Mouse (Mus musculus): Measurements from ENCODE around the gene Tor1aip2. TPM values are rescaled to one million over a fixed set of nuclear protein-coding genes. Genes with fewer than 3 reads are reported as not detected.

Tor1aip2 gene
- polyA plus RNA-seq, 1 experiment from 2014 or later, result 91.3 TPM

DNA sequence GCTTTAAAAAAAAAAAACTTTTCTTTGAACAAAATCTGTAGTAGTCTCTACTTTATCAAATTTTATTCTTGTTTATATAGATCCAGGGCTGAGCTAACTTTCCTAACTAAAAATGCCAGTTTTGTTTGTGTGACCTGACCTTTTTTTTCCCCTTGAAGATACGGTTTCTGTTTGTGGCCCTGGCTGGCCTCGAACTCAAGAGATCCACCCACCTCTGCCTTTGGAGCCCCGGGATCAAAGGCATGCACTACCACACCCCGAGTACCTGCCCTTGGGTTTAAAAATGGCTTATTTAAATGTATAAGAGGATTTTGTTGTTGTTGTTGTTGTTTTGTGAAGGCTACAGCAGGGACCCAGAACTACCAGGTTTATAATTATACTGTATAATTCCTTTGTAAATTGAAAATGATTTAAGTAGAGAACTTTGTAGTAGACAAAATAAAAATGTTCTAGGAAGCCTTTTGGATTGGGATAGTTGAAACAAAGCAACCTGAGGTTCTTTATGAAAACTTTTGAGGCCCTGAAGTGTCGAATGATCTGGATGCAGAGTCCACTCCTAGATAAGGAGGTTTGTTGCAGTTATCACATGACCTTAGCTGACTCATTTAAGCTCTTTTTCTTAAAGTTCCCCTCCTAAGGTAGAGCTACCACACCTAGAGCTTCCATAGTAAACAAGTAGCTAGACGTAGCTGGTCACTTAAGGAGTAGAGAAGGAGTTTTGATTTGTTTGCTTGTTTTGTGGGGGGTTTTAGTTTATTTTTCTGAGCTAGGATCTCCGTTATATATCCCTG lies 6.4 kb downstream of the Tor1aip2 start:
- Histone ChIP-seq H3K4me3 (ENCODE audit: control insufficient read depth in 1 of 2, insufficient read depth in 1 of 2, low read depth in 1 of 2, low read length in 2 of 2) (peak overlapping the region; percentile 41 to 75), H3K27me3 (ENCODE audit: control insufficient read depth, insufficient read depth, low read length) (no peaks in the 10 kb centered on the region), H3K9me3 (ENCODE audit: control insufficient read depth, low read length) (no peaks in the 10 kb centered on the region), H3K9ac (ENCODE audit: low read length) (peak overlapping the region; percentile 86), H3K27ac (replicated peaks in 1 of 2; ENCODE audit: control insufficient read depth in 1 of 2, insufficient read depth in 1 of 2, low read depth in 2 of 2, low read length in 2 of 2) (no peak overlapping the region), H3K36me3 (ENCODE audit: control insufficient read depth, insufficient read depth, low read length) (peaks cover 42% of the 10 kb centered on the region), H3K4me1 (ENCODE audit: control insufficient read depth in 2 of 2, insufficient read depth in 2 of 2, low read length in 2 of 2) (peaks cover 2 to 35% of the 10 kb centered on the region in 2 experiments), H3K4me2 (ENCODE audit: low read length) (peak overlapping the region; percentile 83)
- no peak for ATAC-seq (ENCODE audit: insufficient number of reproducible peaks, insufficient read depth, low FRiP score, low read depth)
- WGBS, result 25% methylated on average over 7 of the region's 7 CpGs

DNA sequence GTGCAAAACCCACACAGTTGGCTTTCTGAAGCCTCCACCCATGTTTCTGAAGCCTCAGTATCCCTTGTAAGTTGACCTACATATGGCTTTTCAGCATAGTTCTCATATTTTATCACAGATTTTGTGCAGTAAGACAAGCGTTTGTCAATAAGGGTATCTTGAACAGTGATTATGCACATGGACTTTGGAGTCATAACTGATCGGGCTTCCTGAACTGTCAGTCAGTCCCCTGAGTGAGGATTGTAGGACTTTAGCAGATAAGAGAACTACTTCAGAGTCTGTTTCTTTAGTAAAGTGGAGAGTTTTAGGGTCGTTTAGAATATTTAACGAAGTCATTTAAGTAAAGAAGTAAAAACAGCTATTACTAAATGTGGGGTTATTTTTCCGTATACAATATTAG lies 7.3 kb downstream of the Tor1aip2 start:
- peaks cover 49% of the 10 kb centered on the region for H3K36me3 ChIP-seq (ENCODE audit: control insufficient read depth, insufficient read depth, low read length)
- H3K9me3 ChIP-seq (ENCODE audit: control insufficient read depth, low read length), result no peaks in the 10 kb centered on the region
- H3K27ac ChIP-seq (replicated peaks in 1 of 2; ENCODE audit: control insufficient read depth in 1 of 2, insufficient read depth in 1 of 2, low read depth in 2 of 2, low read length in 2 of 2), result 0 out of 4 replicates have a peak overlapping the region, but pooled peaks of 1 of the 2 experiments have one; percentile 28
- H3K4me2 ChIP-seq (ENCODE audit: low read length), result peak overlapping the region; percentile 83
- peaks cover 0 to 30% of the 10 kb centered on the region in 2 experiments; a peak in 3 of 4 replicates for H3K4me1 ChIP-seq (ENCODE audit: control insufficient read depth in 2 of 2, insufficient read depth in 2 of 2, low read length in 2 of 2)
- 77% methylated on average over 5 of the region's 5 CpGs for WGBS
- peak overlapping the region; percentile 86 for H3K9ac ChIP-seq (ENCODE audit: low read length)
- H3K27me3 ChIP-seq (ENCODE audit: control insufficient read depth, insufficient read depth, low read length), result no peaks in the 10 kb centered on the region
- ATAC-seq (ENCODE audit: insufficient number of reproducible peaks, insufficient read depth, low FRiP score, low read depth), result no peak
- H3K4me3 ChIP-seq (ENCODE audit: control insufficient read depth in 1 of 2, insufficient read depth in 1 of 2, low read depth in 1 of 2, low read length in 2 of 2), result peak overlapping the region in 1 of 2 experiments; percentile 75; a peak in 2 of 4 replicates

DNA sequence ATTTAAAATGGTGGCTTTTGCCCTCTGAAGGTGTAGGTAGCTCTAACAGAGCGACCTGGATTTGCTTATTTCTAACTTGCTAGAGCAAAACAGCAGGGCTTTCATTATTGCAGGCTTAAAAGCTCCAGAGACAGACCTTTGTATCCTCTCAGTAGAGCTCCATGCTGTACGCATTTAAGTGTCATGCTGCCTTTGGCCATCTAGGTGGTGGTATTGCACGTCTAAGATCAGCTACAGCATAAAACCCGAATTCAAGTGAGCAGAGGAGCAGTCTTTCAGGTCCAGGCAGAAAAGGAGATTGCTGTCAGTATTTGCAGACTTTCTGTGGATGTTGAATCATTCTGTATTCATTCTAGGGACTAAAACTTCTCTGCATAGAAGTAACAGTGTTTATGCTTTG lies 7.8 kb downstream of the Tor1aip2 start:
- ATAC-seq (ENCODE audit: insufficient number of reproducible peaks, insufficient read depth, low FRiP score, low read depth), result no peak
- WGBS, result 16% methylated on average over 4 of the region's 4 CpGs
- Histone ChIP-seq H3K36me3 (ENCODE audit: control insufficient read depth, insufficient read depth, low read length) (peaks cover 55% of the 10 kb centered on the region), H3K4me1 (ENCODE audit: control insufficient read depth in 2 of 2, insufficient read depth in 2 of 2, low read length in 2 of 2) (peaks cover 0 to 30% of the 10 kb centered on the region in 2 experiments; a peak in 3 of 4 replicates), H3K27ac (replicated peaks in 1 of 2; ENCODE audit: control insufficient read depth in 1 of 2, insufficient read depth in 1 of 2, low read depth in 2 of 2, low read length in 2 of 2) (no peak overlapping the region), H3K4me2 (ENCODE audit: low read length) (peak overlapping the region; percentile 24; the same call in 1 of the 2 replicates), H3K9ac (ENCODE audit: low read length) (peak overlapping the region; percentile 21; the same call in 1 of the 2 replicates), H3K9me3 (ENCODE audit: control insufficient read depth, low read length) (no peaks in the 10 kb centered on the region), H3K4me3 (ENCODE audit: control insufficient read depth in 1 of 2, insufficient read depth in 1 of 2, low read depth in 1 of 2, low read length in 2 of 2) (no peak overlapping the region), H3K27me3 (ENCODE audit: control insufficient read depth, insufficient read depth, low read length) (no peaks in the 10 kb centered on the region)

DNA sequence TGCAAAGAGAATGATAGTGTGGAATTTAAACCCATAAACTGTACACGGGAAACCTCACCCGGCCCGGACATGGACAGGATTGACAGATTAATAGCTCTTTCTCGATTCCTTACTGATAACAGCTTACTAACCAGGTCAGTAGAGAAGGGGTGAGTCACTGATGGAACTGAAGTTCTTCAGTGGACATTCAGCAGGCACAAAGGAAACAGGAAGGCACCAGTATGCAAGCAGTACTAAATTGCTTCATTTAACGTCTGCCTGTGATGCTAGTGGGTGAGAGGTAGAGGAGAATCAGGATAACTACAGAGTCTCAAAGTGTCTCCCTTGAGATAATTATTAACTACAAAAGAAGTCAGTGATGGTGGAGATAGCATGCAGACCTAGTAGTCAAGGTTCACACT lies 9.0 kb downstream of the Tor1aip2 start:
- Histone ChIP-seq H3K9me3 (ENCODE audit: control insufficient read depth, low read length) (no peaks in the 10 kb centered on the region), H3K9ac (ENCODE audit: low read length) (no peak overlapping the region), H3K27ac (replicated peaks in 1 of 2; ENCODE audit: control insufficient read depth in 1 of 2, insufficient read depth in 1 of 2, low read depth in 2 of 2, low read length in 2 of 2) (no peak overlapping the region), H3K4me3 (ENCODE audit: control insufficient read depth in 1 of 2, insufficient read depth in 1 of 2, low read depth in 1 of 2, low read length in 2 of 2) (no peak overlapping the region), H3K4me2 (ENCODE audit: low read length) (no peak overlapping the region), H3K4me1 (ENCODE audit: control insufficient read depth in 2 of 2, insufficient read depth in 2 of 2, low read length in 2 of 2) (peaks cover 0 to 30% of the 10 kb centered on the region in 2 experiments; a peak in 3 of 4 replicates), H3K27me3 (ENCODE audit: control insufficient read depth, insufficient read depth, low read length) (no peaks in the 10 kb centered on the region), H3K36me3 (ENCODE audit: control insufficient read depth, insufficient read depth, low read length) (peaks cover 66% of the 10 kb centered on the region)
- WGBS, result 59% methylated on average over 5 of the region's 5 CpGs
- ATAC-seq (ENCODE audit: insufficient number of reproducible peaks, insufficient read depth, low FRiP score, low read depth), result no peak

DNA sequence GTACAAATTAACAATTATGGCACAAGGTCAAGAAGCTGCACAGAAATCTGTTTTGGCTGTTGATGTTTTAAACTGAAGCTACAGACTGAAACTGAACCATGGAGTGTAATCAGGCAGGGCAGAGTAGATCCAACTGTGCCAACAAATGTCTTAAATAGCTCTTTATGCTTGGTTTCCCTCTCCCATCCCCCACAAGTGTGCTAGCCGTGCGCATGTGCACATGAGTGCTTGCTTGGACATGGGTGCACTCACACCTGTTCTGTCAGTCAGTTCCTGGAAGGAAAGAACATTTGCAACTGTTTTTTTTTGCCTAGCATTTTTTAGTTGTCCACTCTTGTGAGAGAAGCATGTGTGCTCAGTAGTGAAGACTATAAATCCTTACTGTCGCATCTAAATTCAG lies 11.5 kb downstream of the Tor1aip2 start:
- 70% methylated on average over 3 of the region's 3 CpGs for WGBS
- peaks cover 91% of the 10 kb centered on the region for H3K36me3 ChIP-seq (ENCODE audit: control insufficient read depth, insufficient read depth, low read length)
- no peak for ATAC-seq (ENCODE audit: insufficient number of reproducible peaks, insufficient read depth, low FRiP score, low read depth)

DNA sequence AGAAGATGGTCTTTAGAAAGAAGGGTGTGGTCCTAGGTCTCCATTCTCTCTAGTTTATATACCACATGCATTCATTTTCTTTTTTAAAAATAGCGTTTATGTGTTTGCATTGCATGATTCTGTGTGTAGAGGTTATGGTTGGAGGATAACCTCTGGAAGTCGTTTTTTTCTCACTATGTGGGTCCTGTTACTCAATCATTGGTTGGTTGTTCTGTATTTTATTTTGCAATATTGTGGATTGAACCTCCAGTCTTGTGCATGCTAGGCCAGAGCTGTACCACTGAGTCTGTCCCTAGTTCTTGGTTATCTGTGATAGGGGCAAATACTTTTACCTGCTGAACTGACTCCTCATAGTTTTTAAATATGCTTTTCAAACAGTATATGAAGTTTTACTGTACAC lies 23.0 kb downstream of the Tor1aip2 start:
- H3K4me1 ChIP-seq (ENCODE audit: control insufficient read depth in 2 of 2, insufficient read depth in 2 of 2, low read length in 2 of 2), result peaks cover 2 to 12% of the 10 kb centered on the region in 2 experiments; a peak in 3 of 4 replicates
- H3K36me3 ChIP-seq (ENCODE audit: control insufficient read depth, insufficient read depth, low read length), result peaks cover 56% of the 10 kb centered on the region
- H3K27me3 ChIP-seq (ENCODE audit: control insufficient read depth, insufficient read depth, low read length), result no peaks in the 10 kb centered on the region
- H3K4me2 ChIP-seq (ENCODE audit: low read length), result no peak overlapping the region
- H3K4me3 ChIP-seq (ENCODE audit: control insufficient read depth in 1 of 2, insufficient read depth in 1 of 2, low read depth in 1 of 2, low read length in 2 of 2), result no peak overlapping the region
- WGBS, result 79% methylated on average over 2 of the region's 2 CpGs
- H3K27ac ChIP-seq (replicated peaks in 1 of 2; ENCODE audit: control insufficient read depth in 1 of 2, insufficient read depth in 1 of 2, low read depth in 2 of 2, low read length in 2 of 2), result no peak overlapping the region
- no peak for ATAC-seq (ENCODE audit: insufficient number of reproducible peaks, insufficient read depth, low FRiP score, low read depth)
- no peaks in the 10 kb centered on the region for H3K9me3 ChIP-seq (ENCODE audit: control insufficient read depth, low read length)
- H3K9ac ChIP-seq (ENCODE audit: low read length), result no peak overlapping the region

More for the DNA sequence above, 11.5 kb downstream of the Tor1aip2 start:
- Histone ChIP-seq H3K4me2 (ENCODE audit: low read length) (no peak overlapping the region), H3K27me3 (ENCODE audit: control insufficient read depth, insufficient read depth, low read length) (no peaks in the 10 kb centered on the region), H3K27ac (replicated peaks in 1 of 2; ENCODE audit: control insufficient read depth in 1 of 2, insufficient read depth in 1 of 2, low read depth in 2 of 2, low read length in 2 of 2) (no peak overlapping the region; a peak in 1 of 4 replicates), H3K4me1 (ENCODE audit: control insufficient read depth in 2 of 2, insufficient read depth in 2 of 2, low read length in 2 of 2) (peaks cover 0 to 23% of the 10 kb centered on the region in 2 experiments; a peak in 2 of 4 replicates), H3K9me3 (ENCODE audit: control insufficient read depth, low read length) (no peaks in the 10 kb centered on the region), H3K9ac (ENCODE audit: low read length) (no peak overlapping the region), H3K4me3 (ENCODE audit: control insufficient read depth in 1 of 2, insufficient read depth in 1 of 2, low read depth in 1 of 2, low read length in 2 of 2) (no peak overlapping the region)

DNA sequence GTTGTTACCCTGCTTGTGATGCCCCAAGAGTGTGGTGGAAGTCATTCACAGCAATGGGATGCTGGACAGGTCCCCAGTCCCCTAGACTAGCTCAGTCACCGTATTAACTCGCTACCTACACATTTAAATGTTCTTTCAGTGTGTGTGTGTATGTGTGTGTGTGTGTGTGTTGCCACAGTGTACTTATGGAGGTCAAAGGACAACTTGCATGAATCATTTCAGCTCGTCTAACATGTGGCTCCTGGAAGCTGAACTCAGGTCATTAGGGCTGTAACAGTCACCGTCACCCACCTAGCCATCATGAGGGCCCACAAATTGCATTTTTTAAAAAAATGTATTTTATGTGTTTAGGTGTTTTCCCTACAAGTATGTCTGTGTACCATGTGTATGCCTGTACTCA lies 27.0 kb downstream of the Tor1aip2 start:
- no peak overlapping the region for H3K4me2 ChIP-seq (ENCODE audit: low read length)
- H3K9me3 ChIP-seq (ENCODE audit: control insufficient read depth, low read length), result no peaks in the 10 kb centered on the region
- no peak for ATAC-seq (ENCODE audit: insufficient number of reproducible peaks, insufficient read depth, low FRiP score, low read depth)
- no peaks in the 10 kb centered on the region; a peak in 2 of 4 replicates for H3K4me1 ChIP-seq (ENCODE audit: control insufficient read depth in 2 of 2, insufficient read depth in 2 of 2, low read length in 2 of 2)
- H3K4me3 ChIP-seq (ENCODE audit: control insufficient read depth in 1 of 2, insufficient read depth in 1 of 2, low read depth in 1 of 2, low read length in 2 of 2), result no peak overlapping the region
- WGBS, result 92% methylated on average over 4 of the region's 4 CpGs
- no peaks in the 10 kb centered on the region for H3K27me3 ChIP-seq (ENCODE audit: control insufficient read depth, insufficient read depth, low read length)
- H3K36me3 ChIP-seq (ENCODE audit: control insufficient read depth, insufficient read depth, low read length), result peaks cover 75% of the 10 kb centered on the region
- H3K27ac ChIP-seq (replicated peaks in 1 of 2; ENCODE audit: control insufficient read depth in 1 of 2, insufficient read depth in 1 of 2, low read depth in 2 of 2, low read length in 2 of 2), result no peak overlapping the region
- H3K9ac ChIP-seq (ENCODE audit: low read length), result no peak overlapping the region

Measured in heart, embryonic 14.5 days (tissue).